Mouse (Mus musculus): Measurements from ENCODE around the gene Rap1a. TPM values are rescaled to one million over a fixed set of nuclear protein-coding genes. Genes with fewer than 3 reads are reported as not detected.
A peak's percentile ranks its signal among the peaks of the same experiment; 100 is the strongest.
"Not testable (repeated sequence)": the region's sequence is repeated elsewhere in the genome, so short reads cannot be mapped to it uniquely, and the experiment has no call there.

Gene Rap1a
- total RNA-seq, 2 experiments from 2014 or later = 110 to 115 TPM

DNA sequence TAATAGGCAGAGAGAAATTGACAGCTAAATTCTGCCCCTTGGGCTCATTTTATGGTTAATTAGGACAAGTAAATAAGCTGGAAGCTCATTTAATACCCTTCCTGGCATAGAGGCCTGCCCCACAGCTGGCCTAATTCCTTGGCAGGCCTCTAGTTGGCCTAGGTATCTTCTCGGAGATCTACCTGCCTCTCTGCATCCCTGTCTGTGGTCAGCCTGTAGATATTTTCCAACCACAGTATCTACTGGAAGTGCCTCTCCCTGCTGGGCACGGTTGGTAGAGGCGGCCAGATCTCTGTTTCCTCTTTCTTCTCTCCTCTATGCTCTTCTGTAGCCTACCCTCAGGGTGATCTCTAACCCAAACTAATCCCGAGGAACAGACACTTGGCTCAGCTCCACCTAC, 81.2 kb downstream of the Rap1a start:
- intact Hi-C loops (cut with DNase I) = no loop called here

DNA sequence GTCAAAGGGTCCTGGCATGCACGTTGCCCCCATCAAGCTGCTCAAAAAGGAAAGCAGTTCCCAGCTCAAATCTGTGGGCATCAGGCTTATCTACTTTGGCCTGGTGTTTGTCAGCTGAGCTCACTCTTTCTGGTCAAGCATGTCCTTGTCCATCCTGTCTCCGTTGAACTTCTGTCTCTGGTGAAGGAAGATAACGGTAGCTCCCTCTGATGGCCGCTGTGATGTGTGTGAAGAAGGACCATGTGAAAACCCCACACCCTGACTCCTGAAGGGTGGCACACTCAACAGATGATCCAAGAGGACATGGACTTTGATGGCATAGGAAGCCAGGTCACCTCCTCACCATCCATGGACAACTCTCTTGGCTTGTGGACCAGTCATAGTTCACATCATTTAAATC, 82.4 kb downstream of the Rap1a start:
- DNase-seq = no peak
- intact Hi-C loops (cut with DNase I) = no loop called here

More for the DNA sequence above, 81.2 kb downstream of the Rap1a start:
- no peak for DNase-seq

DNA sequence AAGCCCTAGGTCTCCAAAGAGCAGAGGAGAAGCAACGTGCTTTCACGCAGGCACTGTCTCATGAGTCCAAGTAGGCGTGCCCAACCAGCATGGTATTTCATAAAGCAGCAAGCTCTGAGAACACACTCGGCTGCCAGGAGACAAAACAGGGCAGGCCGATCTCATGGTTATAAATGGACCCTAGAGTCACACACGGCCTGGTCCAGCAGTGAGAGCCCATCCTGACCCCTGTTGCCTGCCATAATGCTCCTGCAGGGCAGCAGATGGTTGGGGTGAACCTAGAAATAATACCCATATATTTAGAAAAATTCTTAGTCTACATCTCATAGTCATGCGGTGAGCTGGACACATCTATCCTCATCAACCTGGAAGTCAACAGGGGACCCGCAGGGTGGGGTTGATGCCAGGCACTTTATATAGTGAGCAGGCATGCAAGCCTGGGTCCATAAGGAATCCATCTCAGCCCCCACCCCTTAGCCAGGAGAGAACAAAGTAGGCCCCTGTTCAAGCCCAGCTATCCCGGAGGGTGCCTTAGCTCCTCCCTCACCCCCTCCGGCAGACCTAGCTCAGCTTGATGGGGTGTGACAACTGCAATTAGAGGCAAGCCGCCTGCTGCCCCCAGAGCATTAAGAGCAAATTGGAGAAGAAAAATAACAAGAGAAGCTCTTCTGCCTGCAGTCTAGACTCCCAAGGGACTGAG, 83.1 kb downstream of the Rap1a start:
- DNase-seq = no peak
- intact Hi-C loops (cut with DNase I) = no loop called here

DNA sequence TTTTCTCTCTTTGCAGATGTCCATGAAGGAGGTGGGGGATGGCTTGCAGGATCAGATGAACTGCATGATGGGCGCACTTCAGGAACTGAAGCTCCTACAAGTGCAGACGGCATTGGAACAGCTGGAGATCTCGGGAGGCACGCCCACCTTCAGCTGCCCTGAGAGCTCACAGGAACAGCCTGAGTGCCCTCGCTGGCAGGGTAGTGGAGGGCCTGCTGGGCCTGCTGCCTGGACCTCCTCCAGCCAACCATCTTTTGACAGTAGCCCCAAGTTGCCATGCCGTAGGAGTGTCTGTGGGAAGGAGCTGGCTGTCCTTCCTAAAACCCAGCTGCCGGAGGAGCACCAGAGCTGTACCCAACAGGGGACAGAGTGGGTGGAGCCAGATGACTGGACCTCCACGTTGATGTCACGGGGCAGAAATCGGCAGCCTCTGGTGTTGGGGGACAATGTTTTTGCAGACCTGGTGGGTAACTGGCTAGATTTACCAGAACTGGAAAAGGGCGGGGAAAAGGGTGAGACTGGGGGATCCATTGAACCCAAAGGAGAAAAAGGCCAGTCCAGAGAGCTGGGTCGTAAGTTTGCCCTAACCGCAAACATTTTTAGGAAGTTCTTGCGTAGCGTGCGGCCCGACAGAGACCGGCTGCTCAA, 84.7 kb downstream of the Rap1a start:
- intact Hi-C loops (cut with DNase I) = no loop called here

DNA sequence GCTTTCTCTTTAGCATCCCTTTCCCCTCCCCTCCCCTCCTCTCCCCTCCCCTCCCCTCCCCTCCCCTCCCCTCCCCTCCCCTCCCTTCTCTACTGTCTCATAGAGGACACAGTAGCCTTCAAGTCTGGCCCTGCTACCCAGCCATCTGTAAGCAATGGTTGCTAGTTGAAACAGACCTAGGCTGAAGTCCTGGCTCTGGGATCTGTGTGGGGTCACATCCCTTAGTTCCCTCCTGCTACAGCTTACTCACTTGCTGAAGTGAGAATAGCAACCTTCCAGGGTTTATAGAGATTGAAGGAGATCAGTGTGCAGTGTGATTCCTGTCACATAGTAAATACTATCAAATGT, 86.3 kb downstream of the Rap1a start:
- intact Hi-C loops (cut with DNase I) = no loop called here
- no peak for DNase-seq

More for the DNA sequence above, 84.7 kb downstream of the Rap1a start:
- DNase-seq = no peak

DNA sequence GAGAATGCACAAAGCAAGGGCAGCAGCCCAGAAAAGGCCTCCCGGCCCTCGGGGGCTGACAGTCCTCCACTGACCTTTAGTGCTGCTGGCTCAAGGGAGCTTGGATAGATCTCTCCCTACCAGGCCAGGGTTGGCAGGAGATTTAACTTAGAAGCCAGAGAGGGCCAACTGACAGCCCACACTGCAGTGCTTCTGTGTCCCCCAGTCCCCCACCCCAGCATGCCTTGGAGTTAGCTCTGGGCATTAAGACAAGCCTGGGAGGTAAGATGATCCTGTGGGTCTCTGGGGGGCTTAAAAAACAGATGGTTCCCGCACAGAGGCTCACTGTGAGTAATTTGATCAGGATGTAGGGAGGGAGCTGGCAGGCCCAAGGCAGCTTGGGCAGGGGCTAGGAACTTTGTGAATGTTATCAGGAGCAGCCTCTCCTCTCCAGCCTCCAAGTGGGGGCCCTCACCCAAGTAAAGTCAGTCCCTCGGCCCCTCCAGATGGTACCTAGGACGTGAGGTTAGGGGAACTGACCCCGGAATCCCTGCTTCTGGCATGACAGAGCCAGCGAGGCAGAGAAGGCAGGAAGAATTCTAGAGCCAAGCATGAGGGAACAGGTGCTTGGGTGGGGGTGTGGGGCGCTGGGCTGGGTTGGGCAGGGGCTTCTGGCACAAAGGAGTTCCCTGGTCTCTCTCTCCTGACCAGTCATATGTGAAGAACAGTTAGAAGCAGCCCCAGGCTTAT, 86.9 kb downstream of the Rap1a start:
- intact Hi-C loops (cut with DNase I) = no loop called here
- DNase-seq = peak in 1 of 2 experiments; percentile 49

DNA sequence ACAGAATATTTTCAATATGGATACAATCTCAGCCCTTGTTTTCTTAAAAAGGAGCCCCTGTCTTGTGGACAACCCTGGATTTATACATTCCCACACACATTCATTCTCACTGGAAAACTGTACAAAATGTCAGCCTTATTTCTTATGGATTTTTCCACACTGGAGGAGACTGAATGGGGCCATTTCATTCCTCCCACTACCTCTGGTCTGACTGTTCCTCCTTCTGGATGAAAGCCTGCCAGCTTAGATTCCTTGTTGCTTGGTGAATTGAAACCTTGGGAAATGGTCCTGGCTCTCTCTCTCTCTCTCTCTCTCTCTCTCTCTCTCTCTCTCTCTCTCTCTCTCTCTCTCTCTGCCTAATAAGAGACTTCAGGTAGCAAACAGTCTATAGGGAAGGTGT, 88.3 kb downstream of the Rap1a start:
- no peak for DNase-seq
- intact Hi-C loops (cut with DNase I) = no loop called here

DNA sequence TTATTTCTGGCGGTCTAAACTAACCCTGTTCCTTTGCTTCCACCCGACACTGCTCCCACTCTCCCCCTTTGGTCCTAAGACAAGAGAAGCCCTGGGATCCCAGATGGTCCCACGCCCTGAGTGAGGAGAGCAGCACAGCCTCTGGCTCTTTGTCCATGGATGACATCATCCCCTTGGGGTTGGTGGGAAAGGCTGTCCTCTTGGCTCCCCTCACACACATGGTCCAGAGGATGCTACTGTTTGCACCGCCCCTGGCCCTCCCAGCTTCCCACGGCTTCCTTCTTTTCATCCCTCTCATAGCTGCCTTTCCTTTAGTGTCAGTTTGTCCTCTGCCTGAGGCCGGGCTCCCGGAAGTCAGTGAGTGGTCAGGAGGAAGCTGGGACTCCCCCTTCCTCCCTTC, 89.4 kb downstream of the Rap1a start:
- DNase-seq = peak; percentile 63 to 77
- intact Hi-C loops (cut with DNase I) = no loop called here

DNA sequence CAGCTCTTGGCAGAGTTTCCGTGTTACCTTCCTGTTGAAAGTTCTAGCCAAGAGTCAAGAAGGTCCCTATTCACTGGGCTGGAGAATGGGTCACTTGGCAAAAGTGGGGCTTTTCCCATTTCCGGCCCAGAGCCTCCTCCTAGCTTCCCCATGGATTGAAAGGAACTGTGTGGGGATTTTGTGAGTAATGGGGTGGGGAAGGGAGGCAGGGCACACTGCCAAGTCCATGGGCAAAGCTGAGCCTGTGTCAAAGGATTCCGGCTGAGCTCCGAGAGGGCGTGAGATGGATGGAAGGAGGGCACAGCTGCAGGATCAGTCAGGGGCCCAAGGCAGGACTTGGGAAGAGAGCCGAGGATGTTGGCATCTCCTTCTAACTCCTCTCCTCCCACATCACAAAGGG, 90.9 kb downstream of the Rap1a start:
- DNase-seq = no peak
- intact Hi-C loops (cut with DNase I) = no loop called here

DNA sequence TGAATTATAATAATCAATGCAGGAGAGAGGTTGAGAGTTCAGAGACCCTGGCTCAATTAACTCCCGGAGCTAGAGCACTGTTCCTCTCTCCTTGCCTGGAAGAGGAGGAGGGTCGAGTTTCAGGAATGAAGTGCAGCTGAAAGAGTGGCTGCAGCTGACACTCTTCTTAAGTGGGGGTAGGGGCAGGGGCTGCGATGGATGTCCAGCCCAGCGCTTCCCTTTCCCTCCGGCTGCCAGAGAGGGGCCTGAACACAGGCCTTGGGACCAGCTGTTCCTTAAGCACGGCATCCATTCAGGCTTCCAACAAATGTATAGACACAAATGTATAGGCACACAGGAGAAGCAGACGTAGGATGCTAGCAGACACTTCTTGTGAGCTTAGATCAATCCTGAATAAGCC, 93.5 kb downstream of the Rap1a start:
- intact Hi-C loops (cut with DNase I) = no loop called here
- DNase-seq = no peak

DNA sequence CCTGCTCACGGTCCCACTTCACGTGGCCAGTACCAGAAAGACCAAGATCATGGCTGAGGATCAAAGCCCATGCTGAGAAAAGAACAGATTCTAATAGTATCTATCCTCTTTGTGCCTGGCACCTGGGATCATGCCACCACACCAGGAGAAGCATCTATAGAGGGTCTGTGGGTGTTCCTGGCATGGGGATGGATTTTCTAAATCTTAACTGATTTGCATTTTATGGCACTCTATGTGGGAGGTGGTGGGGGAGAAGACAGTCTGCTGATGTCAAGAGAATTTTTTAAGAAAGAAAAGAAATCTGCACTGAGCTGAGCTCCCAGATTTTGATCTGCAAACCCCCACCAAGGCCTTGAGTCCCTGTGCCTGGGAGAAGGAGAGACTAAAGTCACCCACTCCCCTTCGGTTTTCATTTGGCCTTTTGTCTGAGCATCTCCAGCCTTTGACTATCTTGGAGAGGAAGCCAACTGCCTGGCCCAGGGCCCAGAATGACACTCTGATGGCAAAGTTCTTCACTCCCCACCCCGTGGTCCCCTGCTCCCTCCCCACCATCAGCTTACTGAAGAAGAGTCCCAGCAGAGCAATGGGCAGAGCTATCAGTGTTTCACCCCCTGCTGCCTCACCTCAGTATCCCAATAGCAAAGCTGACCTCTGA, 94.6 kb downstream of the Rap1a start:
- intact Hi-C loops (cut with DNase I) = no loop called here
- peak; percentile 35 to 56 for DNase-seq

DNA sequence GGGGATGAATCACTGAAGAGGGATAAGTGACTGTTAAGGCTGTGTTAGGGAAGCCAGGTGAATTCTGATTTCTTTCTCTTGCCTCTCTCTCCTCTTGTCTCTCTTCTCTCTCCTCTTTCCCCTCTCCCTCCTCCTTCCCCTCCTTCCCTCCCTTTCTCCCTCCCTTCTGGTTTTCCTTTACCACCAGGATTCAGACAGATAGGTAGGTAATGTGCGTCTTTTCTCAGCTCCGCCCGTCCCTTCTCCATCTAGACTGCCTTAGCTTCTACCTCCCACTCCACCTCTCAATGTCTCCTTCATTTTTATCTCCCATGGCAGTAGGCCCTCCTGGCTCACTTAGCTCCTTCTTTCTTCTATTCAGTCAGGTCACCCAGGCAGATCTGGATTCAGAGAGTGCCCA, 95.6 kb downstream of the Rap1a start:
- intact Hi-C loops (cut with DNase I) = no loop called here
- no peak for DNase-seq

DNA sequence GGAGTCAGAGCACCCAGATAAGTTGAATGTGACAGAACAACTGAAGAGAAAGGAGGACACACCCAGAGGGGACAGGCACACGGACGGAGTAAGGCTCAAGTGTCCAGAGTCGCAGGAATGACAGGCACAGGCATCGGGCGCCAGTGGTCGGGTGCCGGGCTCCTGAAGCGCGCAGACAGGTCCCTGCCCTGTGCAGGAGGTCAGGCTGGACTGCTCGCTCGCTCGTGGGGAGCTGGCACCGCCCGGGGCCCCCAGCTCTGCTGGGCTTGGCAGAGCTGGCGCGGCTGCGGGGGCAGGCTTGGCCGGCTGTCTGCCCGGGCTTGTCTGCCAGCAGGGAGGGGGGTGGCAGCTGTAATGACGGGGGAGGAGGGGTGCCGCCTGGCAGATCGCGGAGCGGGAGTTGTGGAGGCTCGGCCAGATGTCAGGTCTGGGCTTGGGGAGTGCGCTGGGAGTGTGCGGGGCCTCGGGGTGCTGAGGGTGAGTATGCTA, 96.0 kb downstream of the Rap1a start:
- intact Hi-C loops (cut with DNase I) = no loop called here
- peak; percentile 66 to 80 for DNase-seq

DNA sequence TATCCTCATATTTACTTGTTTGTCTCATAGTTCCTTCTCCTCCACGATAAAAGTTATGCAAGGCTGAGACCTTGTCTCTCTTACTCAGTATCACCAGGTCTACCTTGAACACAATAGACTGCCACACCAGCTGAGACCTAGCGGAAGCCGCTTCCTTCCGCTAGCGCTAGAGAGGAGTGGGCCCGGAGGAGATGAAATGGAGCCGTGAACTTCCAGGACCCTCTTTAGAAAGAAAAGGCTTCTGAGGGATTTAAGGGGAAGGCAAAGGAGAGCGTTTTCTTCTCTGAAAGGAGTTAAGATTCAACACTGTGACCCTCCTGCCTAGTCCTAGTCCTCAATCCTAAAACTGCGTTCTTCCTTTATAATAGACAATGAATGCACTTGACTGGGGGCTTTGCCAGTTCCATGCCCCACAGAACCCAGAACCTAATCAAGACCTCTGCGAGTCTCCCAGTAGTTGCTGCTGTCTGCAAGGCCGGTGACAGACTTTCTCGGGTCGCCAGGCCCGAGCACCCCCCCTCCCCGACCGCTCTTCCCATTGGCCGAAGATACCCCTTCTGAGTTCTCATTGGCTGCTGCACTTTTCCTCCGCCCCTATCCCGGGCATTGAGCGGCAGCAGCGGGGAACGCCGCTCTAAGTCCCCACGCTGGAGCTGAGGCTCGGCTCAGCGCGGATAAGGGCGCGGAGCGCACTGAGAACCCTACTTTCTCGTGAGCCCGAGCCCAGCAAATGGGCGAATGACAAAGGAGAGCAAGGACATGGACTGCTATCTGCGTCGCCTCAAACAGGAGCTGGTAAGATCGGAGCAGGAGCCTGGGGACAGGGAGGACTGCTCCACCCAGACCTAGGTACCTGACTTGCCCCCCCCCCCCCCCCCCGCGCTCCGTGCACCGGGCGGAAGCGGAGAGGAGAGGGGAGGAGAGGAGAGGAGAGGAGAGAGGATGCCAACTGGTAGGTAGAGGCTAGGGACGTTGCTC, 96.8 kb downstream of the Rap1a start, which contains the start of gene Inka2:
Inka2 (plus strand) TSS at position 569 of the 978 bp plus-strand sequence.
- intact Hi-C loops (cut with DNase I) = no loop called here
- peak; percentile 83 to 88 for DNase-seq

DNA sequence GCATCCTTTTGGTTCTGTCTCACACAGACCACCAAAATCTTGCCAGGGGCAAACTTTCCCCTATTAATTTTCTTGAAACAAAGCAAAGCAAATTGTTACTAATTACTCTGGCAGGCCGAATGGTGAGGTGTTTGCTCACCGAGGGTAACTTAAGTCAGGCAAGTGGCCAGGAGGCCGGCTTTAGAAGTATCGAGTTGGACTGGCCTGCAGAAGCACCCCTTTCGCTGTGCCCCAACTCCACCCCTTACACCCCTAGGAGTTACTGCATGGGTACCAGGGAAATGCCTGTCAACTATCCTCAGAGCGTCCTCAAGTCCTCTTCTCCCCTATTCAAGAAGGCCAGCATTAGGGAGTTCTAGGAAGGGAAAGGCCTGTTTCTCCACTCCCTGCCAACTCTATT, 97.6 kb downstream of the Rap1a start:
- DNase-seq = peak in 1 of 2 experiments; percentile 4
- intact Hi-C loops (cut with DNase I) = loop anchor here (2.0 kb wide), 1 partner anchor 15 kb away; no protein-coding TSS in a partner anchor

DNA sequence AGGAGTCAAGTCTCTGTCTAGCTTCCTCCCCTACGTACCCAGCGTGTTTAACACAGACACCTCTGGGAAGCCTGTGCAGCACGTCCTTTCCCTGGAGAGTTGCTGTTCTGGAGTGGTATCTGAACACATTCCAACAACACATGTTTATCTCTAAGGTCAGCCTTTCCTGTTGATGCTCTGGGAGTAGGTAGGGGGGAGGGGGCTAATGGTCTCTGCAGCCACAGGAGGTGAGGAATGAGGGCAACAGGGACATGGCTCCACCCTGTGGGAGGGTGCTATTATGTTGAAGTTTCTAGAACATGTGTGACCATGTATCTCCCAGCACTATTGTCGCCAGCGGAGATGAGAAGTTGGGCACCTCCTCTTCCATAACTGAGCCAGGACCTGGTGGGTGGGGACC, 99.7 kb downstream of the Rap1a start:
- peak; percentile 44 to 55 for DNase-seq
- intact Hi-C loops (cut with DNase I) = no loop called here

DNA sequence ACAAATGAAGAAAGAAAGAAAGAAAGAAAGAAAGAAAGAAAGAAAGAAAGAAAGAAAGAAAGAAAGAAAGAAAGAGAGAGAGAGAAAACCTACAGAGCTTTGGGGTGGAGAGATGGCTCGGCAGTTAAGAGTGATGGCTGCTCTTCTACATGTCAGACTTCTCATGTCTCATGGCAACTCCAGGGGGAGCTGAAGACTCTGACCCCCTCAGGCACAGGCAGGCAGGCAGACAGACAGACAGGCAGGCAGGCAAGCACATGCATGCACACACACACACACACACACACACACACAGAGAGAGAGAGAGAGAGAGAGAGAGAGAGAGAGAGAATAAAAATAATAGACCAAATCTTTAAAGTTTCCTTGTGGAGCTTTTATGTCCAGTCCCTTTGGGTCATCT, 100.3 kb downstream of the Rap1a start:
- intact Hi-C loops (cut with DNase I) = not testable (repeated sequence)
- peak in 1 of 2 experiments; percentile 8 for DNase-seq

DNA sequence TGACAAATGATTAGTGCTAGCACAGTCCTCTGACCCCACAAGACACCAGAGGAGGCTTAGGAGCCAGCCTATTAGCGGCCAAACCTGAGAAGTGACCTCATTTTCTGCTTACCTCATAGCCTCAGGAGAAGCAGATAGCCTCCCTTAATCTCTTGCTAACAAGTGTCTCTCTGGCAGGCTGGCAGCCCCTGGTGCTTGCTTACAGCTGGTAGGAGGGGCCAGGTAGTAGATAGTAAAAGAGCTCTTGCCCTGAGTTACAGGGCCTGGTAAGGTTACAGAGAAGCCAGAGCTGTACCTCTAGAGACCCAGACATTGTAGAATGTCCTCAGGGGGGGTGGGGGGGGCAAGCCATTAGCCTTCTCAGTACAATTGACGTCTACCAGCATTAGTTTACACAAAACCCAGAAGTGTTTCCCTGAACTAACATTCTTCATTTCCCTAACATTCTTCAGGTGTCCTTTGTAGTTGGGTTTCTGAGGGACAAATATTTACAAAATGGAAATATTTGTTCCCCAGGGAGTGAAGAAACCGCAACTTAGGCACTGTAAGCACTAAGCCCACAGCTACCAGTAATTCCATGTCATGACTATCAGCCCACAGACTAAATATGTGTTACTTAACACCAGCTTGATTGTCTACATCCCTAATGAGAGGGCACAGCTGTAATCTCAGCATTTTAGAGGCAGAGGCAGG, 101.7 kb downstream of the Rap1a start:
- intact Hi-C loops (cut with DNase I) = no loop called here
- DNase-seq = peak in 1 of 2 experiments; percentile 36

DNA sequence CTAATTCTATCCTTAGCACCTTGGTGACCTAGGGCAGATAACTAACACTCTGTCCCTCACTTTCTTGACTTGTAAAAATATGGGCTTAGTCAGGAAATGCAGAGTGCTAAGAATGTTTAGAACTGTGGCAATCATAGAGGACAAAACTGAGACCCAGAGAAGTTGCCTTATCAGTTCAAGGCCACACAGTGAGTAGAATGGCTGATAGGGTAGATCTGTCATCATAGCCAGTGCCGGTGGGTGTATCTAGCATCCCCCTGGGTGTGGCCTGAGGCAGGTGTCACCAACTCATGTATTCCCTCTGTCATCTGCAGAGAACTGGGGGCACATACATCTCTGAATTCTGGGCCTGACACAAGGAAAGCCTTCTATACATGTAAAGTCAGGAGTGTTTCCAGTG, 102.8 kb downstream of the Rap1a start:
- intact Hi-C loops (cut with DNase I) = no loop called here
- DNase-seq = no peak

Data from heart, postnatal 36 days (tissue).